Mouse (Mus musculus) MEL (cell line): ENCODE data around the gene Nelfcd.

Experiments
- CTCF ChIP-seq, 3 experiments: IDR thresholded peaks in 2 of 3; conservative IDR thresholded peaks in 1 of 3; 2 replicates each; pipeline ENCODE4 v1.5.1; 2011 to 2012; ENCODE audit warnings: low read length in 3 of 3, low read depth in 2 of 3, mild to moderate bottlenecking in 2 of 3, improper control_type of control experiment in 1 of 3, inconsistent platforms in 1 of 3, mixed read lengths in 1 of 3, moderate library complexity in 1 of 3; ENCODE audit not compliant: control insufficient read depth in 1 of 3, insufficient read depth in 1 of 3, poor library complexity in 1 of 3, severe bottlenecking in 1 of 3
- EP300 ChIP-seq, 2 experiments: IDR thresholded peaks; 2 replicates each; pipeline ENCODE4 v1.6.1; 2011; ENCODE audit warnings: improper control_type of control experiment in 2 of 2, low read length in 2 of 2, low read depth in 1 of 2, mild to moderate bottlenecking in 1 of 2
- GABPA ChIP-seq: IDR thresholded peaks from 2 replicates; pipeline ENCODE4 v1.6.1; 2012; ENCODE audit warnings: low read depth, mild to moderate bottlenecking, inconsistent platforms, low read length, improper control_type of control experiment, moderate library complexity
- JUND ChIP-seq: IDR thresholded peaks from 2 replicates; pipeline ENCODE4 v1.6.1; 2011; ENCODE audit warnings: low read depth, mild to moderate bottlenecking, improper control_type of control experiment, low read length
- MAFK ChIP-seq: IDR thresholded peaks from 2 replicates; pipeline ENCODE4 v1.6.1; 2011; ENCODE audit warnings: low read depth, mild to moderate bottlenecking, low read length, improper control_type of control experiment, borderline replicate concordance
- MYC ChIP-seq: IDR thresholded peaks from 2 replicates; pipeline ENCODE4 v1.6.1; 2011; ENCODE audit warnings: low read depth, mild to moderate bottlenecking, low read length, improper control_type of control experiment, moderate library complexity
- POLR2A ChIP-seq, 2 experiments: IDR thresholded peaks; 2 replicates each; pipeline ENCODE4 v1.6.1; 2011 to 2012; ENCODE audit warnings: low read length in 2 of 2, mild to moderate bottlenecking in 2 of 2, control low read depth in 1 of 2, improper control_type of control experiment in 1 of 2, low read depth in 1 of 2, moderate library complexity in 1 of 2; ENCODE audit not compliant: control insufficient read depth in 1 of 2, insufficient read depth in 1 of 2, poor library complexity in 1 of 2
- RCOR1 ChIP-seq: IDR thresholded peaks from 2 replicates; pipeline ENCODE4 v1.6.1; 2012; ENCODE audit warnings: low read depth, mild to moderate bottlenecking, inconsistent platforms, low read length, improper control_type of control experiment

DNA sequence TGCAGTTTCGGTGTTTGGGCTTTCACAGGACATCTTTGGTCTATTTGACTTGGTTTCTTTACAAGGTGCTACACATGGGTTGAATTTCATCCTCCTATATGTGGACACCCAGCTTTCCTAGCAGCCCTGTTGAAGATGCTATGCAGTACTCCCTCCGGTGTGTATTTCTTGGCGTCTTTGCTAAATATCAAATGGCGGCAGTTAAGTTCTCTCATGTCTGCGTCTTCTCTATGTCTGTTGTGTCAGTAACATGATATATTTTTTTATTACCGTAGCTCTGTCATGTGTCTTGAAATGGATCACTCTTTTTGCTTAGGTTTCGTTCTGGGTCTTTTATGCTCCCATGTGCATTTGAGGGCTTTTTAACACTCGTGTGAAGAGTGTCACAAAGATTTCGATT lies 34.6 kb upstream of the Nelfcd start:
- no peak for TF ChIP-seq JUND
- no peak for TF ChIP-seq EP300 (IDR thresholded peaks at IDR 0.05; ENCODE audit: low read depth in 1 of 2, low read length in 2 of 2)
- TF ChIP-seq GABPA: no peak
- no peak for TF ChIP-seq CTCF (IDR thresholded peaks at IDR 0.05 in 2 of 3, conservative IDR thresholded peaks at IDR 0.05 in 1 of 3; ENCODE audit: control insufficient read depth in 1 of 3, insufficient read depth in 1 of 3, low read depth in 2 of 3, low read length in 3 of 3, poor library complexity in 1 of 3, severe bottlenecking in 1 of 3)
- TF ChIP-seq MAFK: no peak
- no peak for TF ChIP-seq POLR2A (IDR thresholded peaks at IDR 0.05; ENCODE audit: control insufficient read depth in 1 of 2, insufficient read depth in 1 of 2, low read depth in 1 of 2, low read length in 2 of 2, poor library complexity in 1 of 2)
- TF ChIP-seq MYC: no peak
- no peak for TF ChIP-seq RCOR1
